Mouse (Mus musculus): ENCODE data around the gene Dnajc15. TPM values are rescaled to one million over a fixed set of nuclear protein-coding genes. Genes with fewer than 3 reads are reported as not detected.
"Not testable (repeated sequence)": the region's sequence is repeated elsewhere in the genome, so short reads cannot be mapped to it uniquely, and the experiment has no call there.

The Dnajc15 gene
- 10 to 100 TPM; 70.4 to 92.7 TPM for total RNA-seq (2021)
- long read RNA-seq, experiment 1, full-length matches to known transcripts, result 37 of 50 reads
- long read RNA-seq, experiment 1, partial matches to known transcripts, result 0 of 50 reads
- long read RNA-seq, experiment 1, other reads (novel, unspliced or antisense), result 13 of 50 reads
- long read RNA-seq, experiment 2, full-length matches to known transcripts, result 32 of 44 reads
- long read RNA-seq, experiment 2, partial matches to known transcripts, result 0 of 44 reads
- long read RNA-seq, experiment 2, other reads (novel, unspliced or antisense), result 12 of 44 reads

DNA sequence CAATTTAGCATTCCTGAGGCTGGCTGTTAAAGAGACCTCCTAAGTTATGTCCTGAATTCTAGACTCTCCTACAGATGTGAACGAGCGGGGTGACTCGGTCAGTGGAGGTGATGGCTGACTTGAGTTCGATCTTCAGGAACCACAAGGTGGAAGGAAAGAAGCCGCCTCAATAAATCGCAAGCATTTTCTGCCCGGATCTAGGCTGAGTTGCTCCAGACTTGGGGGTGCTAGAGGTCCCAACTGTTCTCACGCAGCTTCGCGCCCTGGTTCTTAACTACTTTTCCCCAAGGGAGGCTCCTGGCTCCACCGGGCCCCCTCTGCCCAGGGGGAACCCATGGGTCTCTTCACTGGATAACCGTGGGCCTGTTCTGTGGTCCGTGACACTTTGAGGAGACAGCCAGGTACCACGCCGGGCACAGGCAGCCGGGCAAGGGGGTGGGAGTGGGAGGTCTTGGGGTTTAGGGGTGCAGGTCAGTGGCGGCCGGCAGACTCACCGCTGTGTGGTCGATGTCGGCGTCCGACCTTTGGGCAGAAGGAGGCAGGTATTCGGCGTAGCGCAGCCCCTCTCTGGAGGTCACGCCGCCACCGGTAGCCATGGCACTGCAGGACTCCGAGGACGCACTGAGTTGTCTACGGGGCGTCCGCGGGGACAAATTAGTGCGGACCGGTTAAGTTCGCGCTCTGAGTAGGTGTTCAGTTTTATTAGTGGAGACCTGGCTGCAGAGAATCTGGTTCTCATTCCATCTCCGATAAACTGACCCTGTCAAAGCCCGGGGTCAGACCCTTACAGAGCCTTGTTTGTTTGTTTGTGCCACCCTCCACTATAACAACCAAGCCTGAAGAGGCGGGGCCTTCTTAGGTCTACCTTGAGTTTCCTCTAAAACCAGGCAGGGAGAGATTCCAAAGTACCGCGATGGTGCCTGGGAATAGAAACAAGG lies at the start of gene Dnajc15:
Gene Dnajc15, minus strand, starts transcription at position 822 of the 938 bp plus-strand sequence.
- DNase-seq (ENCODE audit: low spot score in 2 of 2), result peak; percentile 88 to 91

DNA sequence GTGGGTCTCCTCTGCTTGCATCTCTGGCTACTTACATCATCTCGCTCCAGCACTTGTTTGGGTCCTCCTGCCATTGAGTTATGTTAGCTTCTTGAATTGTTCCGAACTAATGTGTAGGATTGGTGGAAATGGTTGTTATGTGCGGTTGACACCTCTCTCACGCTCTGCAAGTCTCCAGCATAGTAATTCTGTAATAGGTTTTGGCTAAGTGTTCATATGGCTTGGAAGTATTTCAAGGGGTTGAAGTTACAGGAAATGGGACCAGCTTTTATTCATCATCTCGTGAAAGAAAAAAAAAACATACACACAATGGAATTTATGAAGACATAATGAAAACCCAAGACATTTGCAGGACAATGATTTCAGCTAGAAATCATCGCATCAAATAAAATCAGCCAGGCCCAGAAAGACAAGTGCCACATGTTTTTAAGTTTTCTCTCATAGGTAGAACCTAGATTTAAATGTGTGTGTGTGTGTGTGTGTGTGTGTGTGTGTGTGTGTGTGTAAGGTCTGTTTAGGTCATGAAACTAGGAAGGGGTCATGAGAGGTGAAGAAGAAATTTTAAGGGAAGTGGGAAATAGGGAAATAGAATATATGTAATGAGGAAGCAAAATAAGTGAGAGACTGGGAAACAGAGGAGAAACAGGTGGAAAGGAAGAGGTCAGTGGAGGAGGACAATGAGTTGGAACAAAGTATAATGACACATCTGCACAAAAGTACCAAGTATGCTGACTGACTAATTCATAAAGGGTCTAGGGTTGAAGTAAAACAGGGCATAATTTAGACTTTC lies 48.3 kb upstream of the Dnajc15 start:
- DNase-seq (ENCODE audit: low spot score in 2 of 2), result no peak

DNA sequence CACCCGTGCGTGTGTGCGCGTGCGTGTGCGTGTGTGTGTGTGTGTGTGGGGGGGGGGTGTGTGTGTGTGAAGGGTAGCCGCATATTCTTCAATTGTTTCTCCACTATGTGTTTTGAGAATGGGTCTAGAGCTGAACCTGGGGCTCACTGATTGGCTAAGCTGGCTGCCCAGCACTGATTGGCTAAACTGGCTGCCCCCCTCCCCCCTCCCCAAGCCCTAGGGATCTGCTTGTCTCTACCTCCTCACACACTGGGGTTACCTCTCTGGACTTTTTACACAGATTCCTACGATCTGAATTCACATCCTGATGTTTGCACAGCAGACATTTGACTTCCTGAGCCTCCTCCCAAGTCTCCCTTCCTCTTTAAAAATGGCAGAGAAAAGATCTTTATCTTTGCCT lies 46.7 kb upstream of the Dnajc15 start:
- no peak for DNase-seq (ENCODE audit: low spot score in 2 of 2)

DNA sequence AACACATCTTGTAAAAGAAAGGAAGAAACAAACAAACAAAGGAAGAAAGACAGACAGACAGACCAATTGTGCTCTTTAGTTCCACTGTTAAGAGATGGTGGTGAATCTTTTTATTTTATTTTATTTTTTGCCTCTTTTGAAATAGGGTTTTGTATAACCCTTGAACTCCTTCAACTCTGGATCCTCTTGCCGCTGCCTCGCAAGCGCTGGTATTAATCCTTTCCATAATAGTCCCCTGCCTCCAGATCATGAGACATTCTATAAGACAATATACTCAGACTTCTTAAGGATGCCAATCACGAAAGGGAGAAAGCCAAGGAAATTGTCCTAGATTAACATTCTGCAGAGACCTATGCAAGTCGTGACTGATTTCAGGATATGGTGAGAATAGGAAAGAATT lies 40.9 kb upstream of the Dnajc15 start:
- DNase-seq (ENCODE audit: low spot score in 2 of 2), result no peak

DNA sequence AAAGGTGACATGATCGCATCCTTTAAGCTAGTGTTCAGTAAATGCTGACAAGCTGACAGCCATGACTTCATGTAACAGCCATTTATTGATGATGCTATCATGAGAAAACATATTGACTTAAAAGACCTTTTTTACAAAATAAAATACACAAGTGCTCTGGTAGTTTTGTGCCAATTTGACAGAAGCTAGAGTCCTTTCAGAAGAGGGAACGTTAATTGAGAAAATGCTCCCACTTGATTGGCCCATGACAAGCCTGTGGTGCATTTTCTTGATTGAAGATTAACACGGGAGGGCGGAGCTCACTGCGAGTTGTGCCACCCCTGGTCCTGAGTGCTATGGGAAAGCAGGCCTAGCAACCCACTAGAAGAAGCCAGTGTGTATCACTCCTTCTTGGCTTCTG lies 31.7 kb upstream of the Dnajc15 start:
- DNase-seq (ENCODE audit: low spot score in 2 of 2), result no peak

DNA sequence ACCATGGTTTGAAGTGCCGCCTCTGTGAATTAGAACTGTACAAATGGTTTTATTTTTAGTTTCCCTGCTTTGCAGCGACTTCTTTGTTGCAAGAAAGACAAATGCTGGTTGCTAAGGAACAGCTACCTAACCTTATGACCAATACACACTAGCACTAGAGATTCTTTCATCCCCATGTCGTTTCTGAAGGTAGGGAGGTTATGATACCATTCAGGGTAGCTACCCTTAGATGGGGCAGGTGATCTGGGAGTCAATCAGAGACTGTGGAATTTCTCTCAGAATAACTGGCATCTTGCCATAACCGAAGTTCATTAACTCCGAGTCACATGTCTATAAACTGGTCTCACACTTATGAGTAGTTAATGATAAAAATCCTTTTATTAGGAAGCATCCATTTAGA lies 30.5 kb upstream of the Dnajc15 start:
- no peak for DNase-seq (ENCODE audit: low spot score in 2 of 2)

DNA sequence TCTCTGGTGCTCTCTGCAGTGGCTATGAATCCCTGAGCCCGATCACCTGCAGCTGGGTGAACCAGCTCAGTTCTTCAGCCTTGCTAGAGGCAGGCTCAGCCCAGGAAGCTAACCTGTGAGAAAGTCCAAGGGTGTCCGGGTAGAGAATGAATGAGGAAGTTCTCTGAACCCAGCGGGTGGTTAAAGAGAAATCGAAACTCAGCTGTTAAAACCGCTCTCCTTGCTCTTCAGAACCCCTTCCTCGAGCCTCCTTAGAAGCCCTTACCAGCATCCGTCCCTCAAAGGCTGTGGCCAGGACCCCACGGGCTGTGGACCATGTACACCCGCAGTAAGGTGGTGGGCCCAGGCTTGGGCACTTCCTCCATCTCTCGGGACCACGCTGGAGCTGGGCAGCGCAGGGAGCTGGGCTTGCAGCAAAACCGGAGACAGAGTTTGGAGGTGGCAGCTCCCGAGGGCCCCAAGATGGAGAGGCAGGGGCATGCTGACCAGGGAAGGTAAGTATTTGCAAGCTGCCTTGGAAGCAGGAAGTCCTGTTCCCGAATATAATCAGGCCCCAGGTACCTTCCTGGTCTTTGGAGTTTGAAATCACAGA lies 29.3 kb upstream of the Dnajc15 start, which contains the start of gene Epsti1:
Gene Epsti1, plus strand, starts transcription at position 69 of the 592 bp plus-strand sequence.
- no peak for DNase-seq (ENCODE audit: low spot score in 2 of 2)

DNA sequence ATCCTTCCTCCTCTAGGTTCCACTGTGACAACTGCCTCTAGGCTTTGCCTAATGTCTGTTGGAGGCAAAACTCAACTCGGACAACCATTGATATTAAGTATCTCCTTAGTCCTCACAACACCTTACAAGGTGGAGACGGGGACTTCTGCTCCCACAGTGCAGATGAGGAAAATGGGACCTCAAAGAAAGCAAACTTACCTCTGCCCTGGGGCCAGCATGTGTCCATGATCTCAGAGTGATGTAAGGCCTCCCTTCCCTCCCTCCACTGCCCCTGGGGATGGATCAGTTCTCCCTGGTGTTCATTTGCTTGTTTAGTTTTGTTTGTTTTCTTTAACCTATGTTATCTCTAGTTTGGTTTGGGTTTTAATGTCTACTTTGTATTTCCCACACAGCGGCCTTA lies 27.6 kb upstream of the Dnajc15 start:
- no peak for DNase-seq (ENCODE audit: low spot score in 2 of 2)

DNA sequence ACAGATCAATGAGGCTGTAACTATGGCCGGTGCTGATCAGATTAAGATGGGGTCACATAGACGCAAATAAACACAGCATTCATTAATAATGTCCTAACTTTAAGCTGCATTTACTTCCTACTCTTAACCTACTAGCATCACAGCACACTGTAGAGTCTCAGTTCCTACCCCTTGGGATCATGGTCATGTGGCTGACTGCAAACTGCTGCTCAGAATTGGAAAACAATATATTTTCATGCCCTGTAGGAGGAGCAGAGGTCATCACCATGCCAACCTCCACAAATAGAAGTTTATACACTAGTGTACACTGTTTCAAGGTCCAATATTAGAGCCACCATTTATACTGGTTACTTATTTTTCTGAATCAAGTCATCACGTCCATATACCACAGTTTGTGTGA lies 21.0 kb upstream of the Dnajc15 start:
- no peak for DNase-seq (ENCODE audit: low spot score in 2 of 2)

DNA sequence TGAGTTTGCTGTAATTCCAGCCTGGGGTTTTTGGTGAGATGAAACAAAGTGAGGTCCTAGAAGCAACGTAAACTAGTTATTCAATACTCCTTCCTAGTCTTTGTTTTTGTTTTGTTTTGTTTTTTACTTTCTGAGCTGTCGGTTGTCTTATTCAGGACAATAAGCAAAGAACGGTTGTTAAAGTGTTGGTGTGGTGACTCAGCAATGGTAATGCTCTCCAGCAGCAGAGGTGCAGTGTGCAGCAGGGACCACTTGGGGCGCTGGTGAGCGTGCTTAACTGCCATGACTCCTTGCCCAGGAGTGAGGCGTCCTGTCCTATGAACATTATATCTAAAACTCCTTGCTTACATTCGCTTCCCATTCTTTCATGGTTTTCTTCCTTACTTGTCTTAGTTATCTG lies 15.0 kb upstream of the Dnajc15 start:
- DNase-seq (ENCODE audit: low spot score in 2 of 2), result no peak

DNA sequence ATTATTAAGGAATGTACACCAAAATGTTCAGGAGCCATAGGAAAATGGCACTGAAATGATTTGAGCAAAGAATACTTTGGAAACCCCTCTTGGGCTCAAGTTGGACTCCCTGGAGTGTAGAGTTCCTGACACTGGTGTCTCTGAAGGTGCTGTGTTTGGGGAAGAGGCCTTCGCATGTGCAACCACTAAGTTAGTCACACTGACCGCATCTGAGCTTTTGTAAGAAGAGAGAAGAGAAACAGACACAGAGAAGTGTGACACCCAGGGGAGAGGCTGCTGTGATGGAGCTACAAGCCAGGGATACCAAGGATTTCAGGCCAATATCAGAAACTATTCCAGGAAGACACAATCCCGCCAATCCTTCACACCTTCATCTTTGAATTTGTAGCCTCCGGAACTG lies 12.0 kb upstream of the Dnajc15 start:
- DNase-seq (ENCODE audit: low spot score in 2 of 2), result no peak

DNA sequence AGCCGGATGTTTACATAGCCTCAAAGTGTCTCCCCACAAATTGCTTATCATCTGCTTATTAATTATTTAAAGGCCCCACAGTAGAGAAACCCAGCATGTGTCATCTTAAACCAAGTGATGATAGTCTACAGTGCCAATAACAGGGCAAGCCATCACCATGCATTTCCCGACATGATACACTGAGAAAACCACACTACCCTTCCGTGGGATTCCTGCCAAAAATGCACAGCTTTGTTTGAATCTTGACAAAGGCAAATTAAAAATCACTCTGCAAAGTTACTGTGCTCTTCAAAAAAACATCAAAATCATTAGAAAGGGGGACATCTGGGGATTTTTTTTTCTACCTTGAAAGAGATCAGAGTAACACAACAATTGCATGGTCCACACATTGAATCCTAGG lies 11.5 kb upstream of the Dnajc15 start:
- no peak for DNase-seq (ENCODE audit: low spot score in 2 of 2)

DNA sequence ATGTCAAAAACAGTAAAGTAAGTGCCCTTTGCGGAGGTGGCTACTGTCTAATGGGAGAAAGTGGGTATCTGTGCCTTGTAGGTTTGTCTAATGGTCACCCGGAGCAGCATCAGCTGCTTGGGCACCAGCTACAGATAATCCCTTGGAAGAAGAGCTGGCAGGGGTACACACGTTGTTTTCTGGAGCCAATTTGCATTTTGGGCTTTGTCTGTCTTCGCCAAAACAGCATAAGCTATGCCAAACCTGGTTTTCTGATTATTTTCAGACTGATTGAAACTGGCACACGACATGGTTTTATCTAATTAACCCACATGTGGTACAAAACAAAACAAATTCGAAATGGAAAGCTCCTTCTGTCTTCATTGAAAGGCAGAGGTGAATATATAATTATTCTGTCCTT lies 7.7 kb upstream of the Dnajc15 start:
- DNase-seq (ENCODE audit: low spot score in 2 of 2), result no peak

DNA sequence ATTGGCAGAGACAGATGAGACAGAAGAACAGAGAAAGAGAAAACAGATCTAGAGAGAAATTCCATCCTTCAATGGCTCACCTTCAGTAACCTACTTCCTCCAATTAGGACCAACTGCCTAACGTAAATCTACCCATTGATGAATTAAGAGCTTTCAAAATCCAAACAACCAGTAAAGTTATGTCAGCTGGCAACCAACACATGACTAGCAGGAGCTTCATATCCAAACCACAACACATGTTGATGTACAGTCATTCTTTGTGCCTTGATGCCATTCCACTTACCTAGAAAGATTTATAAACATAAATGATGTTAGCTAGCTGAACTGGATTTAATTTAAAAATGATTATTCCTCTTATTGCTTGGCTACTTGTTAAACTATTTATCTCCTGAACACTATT lies 7.1 kb upstream of the Dnajc15 start:
- DNase-seq (ENCODE audit: low spot score in 2 of 2), result no peak

DNA sequence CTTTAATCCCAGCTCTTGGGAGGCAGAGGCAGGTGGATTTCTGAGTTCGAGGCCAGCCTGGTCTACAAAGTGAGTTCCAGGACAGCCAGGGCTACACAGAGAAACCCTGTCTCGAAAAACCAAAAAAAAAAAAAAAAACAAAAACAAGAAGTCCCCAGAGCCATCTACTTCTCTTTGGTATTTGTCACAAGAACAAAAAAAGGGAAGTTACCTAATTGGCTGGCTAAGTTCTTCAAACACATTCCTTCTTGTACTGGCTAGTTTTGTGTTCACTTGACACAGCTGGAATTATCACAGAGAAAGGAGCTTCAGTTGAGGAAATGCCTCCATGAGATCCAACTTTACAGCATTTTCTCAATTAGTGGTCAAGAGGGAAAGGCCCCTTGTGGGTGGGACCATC lies 3.0 kb upstream of the Dnajc15 start:
- not testable (repeated sequence) for DNase-seq (ENCODE audit: low spot score in 2 of 2)

DNA sequence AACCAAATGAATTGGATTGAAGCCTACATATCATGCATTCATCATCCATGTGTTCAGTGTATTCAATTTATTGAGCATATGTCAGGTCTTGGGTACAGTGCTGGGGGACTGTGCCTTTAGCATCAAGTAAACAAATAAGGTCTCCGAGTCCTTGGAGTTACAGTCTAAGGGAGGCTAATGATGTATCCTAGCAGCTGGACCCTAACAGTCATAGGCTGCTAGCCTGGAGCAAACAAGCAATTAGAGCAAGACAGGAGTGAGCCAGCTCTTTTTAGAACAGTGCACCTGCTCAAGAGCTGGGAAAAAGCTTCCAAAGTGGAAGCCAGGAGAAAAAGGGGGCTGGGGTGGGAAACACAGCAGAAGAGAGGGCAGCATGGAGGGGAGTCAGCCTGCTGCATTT lies 1.3 kb upstream of the Dnajc15 start:
- DNase-seq (ENCODE audit: low spot score in 2 of 2), result no peak

DNA sequence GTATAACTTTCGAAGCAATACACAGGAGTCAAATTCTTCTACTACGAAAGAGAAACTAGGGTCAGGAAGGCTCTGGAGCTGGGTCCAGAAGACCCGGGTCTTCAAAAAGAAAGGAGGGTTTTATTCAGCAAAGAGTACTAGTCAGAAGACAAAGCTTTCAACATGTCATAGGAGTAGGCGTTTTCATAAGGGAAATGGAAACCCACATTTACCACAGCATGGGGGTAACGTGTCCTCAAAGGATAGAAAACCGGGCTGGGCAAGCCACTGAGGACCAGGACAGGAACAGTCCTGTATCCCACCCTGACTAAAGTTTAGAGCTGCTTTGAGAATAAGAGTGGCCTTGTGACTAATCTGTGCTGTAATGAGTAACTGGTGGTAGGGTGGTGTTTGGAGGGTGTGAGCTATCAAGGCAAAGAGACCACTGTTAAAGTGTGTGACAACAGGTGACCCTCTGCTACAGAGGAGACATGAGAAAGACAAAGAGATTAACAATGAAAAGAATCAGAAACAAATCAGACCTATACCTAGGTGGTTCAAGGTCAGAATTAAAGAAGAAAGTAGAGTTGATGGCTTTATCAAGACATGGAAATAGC lies 3.4 kb downstream of the Dnajc15 start:
- no peak for DNase-seq (ENCODE audit: low spot score in 2 of 2)

DNA sequence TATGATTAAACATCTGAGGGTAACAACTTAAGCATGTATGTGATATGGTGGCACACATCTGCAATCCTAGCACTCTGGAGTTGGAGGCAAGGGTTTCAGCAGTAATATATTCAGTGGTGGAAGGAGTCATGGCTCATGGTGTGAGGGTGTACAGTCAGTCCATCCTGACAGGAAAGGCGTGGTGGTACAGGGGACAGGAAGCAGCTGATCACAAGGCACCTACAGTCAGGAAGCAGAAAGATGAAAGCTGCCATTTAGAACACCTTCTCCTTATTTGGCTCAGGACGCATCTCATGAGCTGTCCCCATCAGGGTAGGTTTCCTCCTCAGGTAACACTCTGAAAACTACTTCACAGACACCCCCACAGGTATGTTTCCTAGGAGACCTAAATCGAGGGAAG lies 4.0 kb downstream of the Dnajc15 start:
- no peak for DNase-seq (ENCODE audit: low spot score in 2 of 2)

DNA sequence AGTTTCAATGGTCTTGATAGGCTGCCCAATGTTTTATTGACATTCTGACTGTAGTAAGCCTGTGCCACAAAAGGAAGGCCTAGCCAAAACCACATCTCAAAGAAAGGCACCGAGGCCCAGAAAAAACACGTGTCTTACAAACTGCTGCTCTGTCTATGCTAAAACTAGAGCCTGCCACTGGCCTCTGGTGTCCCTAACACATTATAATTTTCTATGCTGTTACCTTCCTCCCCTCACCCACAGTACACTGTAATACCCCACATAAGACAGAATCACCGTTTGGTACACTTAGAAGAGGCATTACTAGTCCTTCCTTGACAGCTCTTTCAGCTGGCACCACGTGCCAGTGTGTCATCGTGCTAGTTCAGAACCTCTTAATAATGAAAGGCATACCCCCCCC lies 7.3 kb downstream of the Dnajc15 start:
- DNase-seq (ENCODE audit: low spot score in 2 of 2), result no peak

DNA sequence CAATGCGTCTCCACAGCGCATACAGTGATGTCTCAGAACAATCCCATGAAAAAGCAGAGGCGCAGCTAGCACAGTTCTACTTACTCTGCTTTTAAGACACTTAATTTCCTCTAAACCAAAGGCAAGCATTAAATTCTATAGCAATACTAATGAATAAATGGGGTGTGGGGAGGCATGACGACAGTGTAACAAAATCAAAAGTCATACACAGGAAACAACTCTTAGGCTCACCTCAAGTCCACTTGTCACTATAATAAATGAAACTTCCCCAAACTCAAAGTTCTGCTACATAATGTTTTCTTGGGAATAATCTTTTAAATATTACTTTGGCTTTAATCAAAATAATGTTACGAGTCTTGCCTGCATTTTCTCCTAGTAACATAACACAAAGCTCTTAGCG lies 10.4 kb downstream of the Dnajc15 start:
- DNase-seq (ENCODE audit: low spot score in 2 of 2), result no peak

DNA sequence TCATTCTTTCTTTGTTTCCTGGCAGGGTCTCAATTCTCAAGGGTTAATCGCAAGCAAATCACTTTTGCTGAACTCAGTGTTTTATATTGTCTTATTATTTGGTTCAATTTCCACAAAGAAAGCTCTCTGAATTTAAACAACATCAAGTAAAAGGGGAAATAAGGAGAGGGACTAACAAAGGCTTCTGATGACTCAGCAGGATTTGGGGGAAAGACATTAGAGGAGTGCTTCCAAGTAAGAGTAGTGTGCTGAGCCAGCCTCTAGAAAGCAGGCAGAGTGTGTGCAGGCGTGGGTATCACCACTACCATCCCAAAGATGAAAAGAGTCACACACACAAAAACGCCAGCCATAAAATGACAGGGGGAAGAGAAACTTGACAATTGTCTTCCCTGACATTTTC lies 10.9 kb downstream of the Dnajc15 start:
- no peak for DNase-seq (ENCODE audit: low spot score in 2 of 2)
